Mouse (Mus musculus) lung, embryonic 16.5 days (tissue): ENCODE data around the gene Gm47283. TPM values are rescaled to one million over a fixed set of nuclear protein-coding genes. Genes with fewer than 3 reads are reported as not detected.
A peak's percentile ranks its signal among the peaks of the same experiment; 100 is the strongest.
"Not testable (repeated sequence)": the region's sequence is repeated elsewhere in the genome, so short reads cannot be mapped to it uniquely, and the experiment has no call there.

ENCODE experiments used
- ATAC-seq: fragments of 200-750 bp; cut with Nextera tagmentation; 2 replicates; pipeline ENCODE4 v1.8.0; 2017; ENCODE audit warnings: low read depth, mild to moderate bottlenecking, moderate library complexity
- H3K27ac ChIP-seq: fragments of 300-500 bp; sonication (generic); 2 replicates; pipeline ENCODE4 v1.5.1; 2014; ENCODE audit warnings: mild to moderate bottlenecking, control low read depth, low read length
- H3K27me3 ChIP-seq: fragments of 300-500 bp; sonication (generic); 2 replicates; pipeline ENCODE4 v1.6.1; 2014; ENCODE audit warnings: low read depth, low read length, mixed read lengths; ENCODE audit not compliant: control insufficient read depth, insufficient read depth
- H3K36me3 ChIP-seq: fragments of 300-500 bp; sonication (generic); 2 replicates; pipeline ENCODE4 v1.6.1; 2014; ENCODE audit warnings: low read length; ENCODE audit not compliant: control insufficient read depth, insufficient read depth
- H3K4me1 ChIP-seq: fragments of 300-500 bp; sonication (generic); replicated peaks from 2 replicates; pipeline ENCODE4 v1.6.1; 2014; ENCODE audit warnings: low read length, mixed read lengths; ENCODE audit not compliant: control insufficient read depth, insufficient read depth
- H3K4me2 ChIP-seq: fragments of 300-500 bp; sonication (generic); 2 replicates; pipeline ENCODE4 v1.6.1; 2014; ENCODE audit warnings: low read depth, low read length, control low read depth
- H3K4me3 ChIP-seq: fragments of 300-500 bp; sonication (generic); 2 replicates; pipeline ENCODE4 v1.5.1; 2014; ENCODE audit warnings: mild to moderate bottlenecking, low read length, control low read depth
- H3K9ac ChIP-seq: fragments of 300-500 bp; sonication (generic); 2 replicates; pipeline ENCODE4 v1.6.1; 2014; ENCODE audit warnings: low read length, control low read depth
- H3K9me3 ChIP-seq: fragments of 300-500 bp; sonication (generic); 2 replicates; pipeline ENCODE4 v1.6.1; 2016; ENCODE audit warnings: low read length; ENCODE audit not compliant: control insufficient read depth
- WGBS: fragments of 180-500 bp; shearing (Covaris S2); extraction: QIAGEN DNeasy Blood & Tissue Kit; methylation state at CpG from one replicate; pipeline ENCODE4 v1.1.7; 2014; 5-methylcytosine and 5-hydroxymethylcytosine counted together
- polyA plus RNA-seq: library from polyadenylated mRNA; unstranded; fragments of >200 nt; fragmentation: Nextera tagmentation; extraction: Ambion mirVana; gene quantifications from 2 replicates; pipeline ENCODE4 v1.2.1, GENCODE M21; 2015

Gene Gm47283
- polyA plus RNA-seq, result not detected in 2 replicates

GRCm38 (mm10) chrY:90784438-90784837 lies at the start of gene Gm47283:
Gene Gm47283, plus strand, starts transcription at chrY:90784738.
- H3K4me1 ChIP-seq, H3K9me3 ChIP-seq, H3K9ac ChIP-seq, H3K27ac ChIP-seq, H3K27me3 ChIP-seq, H3K4me2 ChIP-seq, ATAC-seq, H3K4me3 ChIP-seq, H3K36me3 ChIP-seq: not testable (repeated sequence)
- no CpG with 5 or more reads among the region's 48 CpGs for WGBS

- not testable (repeated sequence) for H3K27ac ChIP-seq, ATAC-seq, H3K4me3 ChIP-seq, H3K9ac ChIP-seq, H3K4me1 ChIP-seq, H3K4me2 ChIP-seq, H3K27me3 ChIP-seq
- H3K9me3 ChIP-seq, result peaks cover 16% of the 10 kb centered on the region
- H3K36me3 ChIP-seq, result peaks cover 16% of the 10 kb centered on the region
- 84% methylated on average over 5 of the region's 5 CpGs for WGBS
Measured at GRCm38 (mm10) chrY:90735181-90735895, 49.2 kb upstream of the Gm47283 start.

DNA sequence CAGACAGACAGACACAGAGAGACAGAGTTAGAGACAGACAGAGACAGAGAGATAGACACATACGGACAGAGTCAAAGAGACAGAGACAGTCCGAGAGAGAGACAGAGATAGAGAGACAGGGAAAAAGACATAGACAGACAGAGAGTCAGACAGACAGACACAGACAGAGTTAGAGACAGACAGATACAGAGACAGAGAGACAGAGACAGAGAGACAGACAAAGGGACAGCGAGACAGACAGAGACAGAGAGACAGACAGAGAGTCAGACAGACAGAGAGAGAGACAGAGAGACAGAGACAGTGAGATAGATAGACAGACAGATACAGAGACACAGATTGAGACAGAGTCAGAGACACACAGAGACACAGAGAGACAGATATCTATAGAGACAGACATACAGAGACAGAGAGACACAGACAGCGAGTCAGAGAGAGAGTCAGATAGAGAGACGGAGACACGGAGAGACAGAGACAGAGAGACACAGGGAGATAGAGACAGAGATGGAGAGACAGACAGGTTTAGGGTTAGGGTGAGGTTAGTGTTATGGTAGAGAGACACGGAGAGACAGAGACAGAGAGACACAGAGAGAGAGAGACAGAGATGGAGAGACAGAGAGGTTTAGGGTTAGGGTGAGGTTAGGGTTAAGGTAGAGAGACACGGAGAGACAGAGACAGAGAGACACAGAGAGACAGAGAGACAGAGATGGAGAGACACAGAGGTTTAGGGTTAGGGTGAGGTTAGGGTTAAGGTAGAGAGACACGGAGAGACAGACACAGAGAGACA lies 48.1 kb upstream of the Gm47283 start:
- not testable (repeated sequence) for H3K27ac ChIP-seq, H3K4me3 ChIP-seq, ATAC-seq, H3K4me2 ChIP-seq, H3K27me3 ChIP-seq, H3K9ac ChIP-seq, H3K4me1 ChIP-seq
- Histone ChIP-seq H3K9me3 (peaks cover 22% of the 10 kb centered on the region), H3K36me3 (peaks cover 20% of the 10 kb centered on the region)
- WGBS, result 72% methylated on average over 6 of the region's 9 CpGs

- Histone ChIP-seq H3K4me2 (no peak overlapping the region), H3K9ac (no peak overlapping the region), H3K9me3 (peaks cover 37% of the 10 kb centered on the region), H3K4me3 (no peak overlapping the region), H3K27ac (no peak overlapping the region), H3K27me3 (no peaks in the 10 kb centered on the region), H3K4me1 (no peaks in the 10 kb centered on the region), H3K36me3 (peaks cover 33% of the 10 kb centered on the region)
- ATAC-seq, result no peak
- 78% methylated on average over 3 of the region's 7 CpGs for WGBS
Measured at GRCm38 (mm10) chrY:90737606-90738430, 46.7 kb upstream of the Gm47283 start.

GRCm38 (mm10) chrY:90738431-90738680 lies 46.2 kb upstream of the Gm47283 start:
- H3K27ac ChIP-seq, result no peak overlapping the region
- no peaks in the 10 kb centered on the region for H3K27me3 ChIP-seq
- peaks cover 33% of the 10 kb centered on the region for H3K36me3 ChIP-seq
- WGBS, result 81% methylated on average over 1 of the region's 1 CpGs
- H3K4me1 ChIP-seq, result no peaks in the 10 kb centered on the region
- no peak overlapping the region for H3K4me2 ChIP-seq
- H3K9me3 ChIP-seq, result peaks cover 37% of the 10 kb centered on the region
- H3K9ac ChIP-seq, result no peak overlapping the region
- no peak for ATAC-seq
- no peak overlapping the region for H3K4me3 ChIP-seq

DNA sequence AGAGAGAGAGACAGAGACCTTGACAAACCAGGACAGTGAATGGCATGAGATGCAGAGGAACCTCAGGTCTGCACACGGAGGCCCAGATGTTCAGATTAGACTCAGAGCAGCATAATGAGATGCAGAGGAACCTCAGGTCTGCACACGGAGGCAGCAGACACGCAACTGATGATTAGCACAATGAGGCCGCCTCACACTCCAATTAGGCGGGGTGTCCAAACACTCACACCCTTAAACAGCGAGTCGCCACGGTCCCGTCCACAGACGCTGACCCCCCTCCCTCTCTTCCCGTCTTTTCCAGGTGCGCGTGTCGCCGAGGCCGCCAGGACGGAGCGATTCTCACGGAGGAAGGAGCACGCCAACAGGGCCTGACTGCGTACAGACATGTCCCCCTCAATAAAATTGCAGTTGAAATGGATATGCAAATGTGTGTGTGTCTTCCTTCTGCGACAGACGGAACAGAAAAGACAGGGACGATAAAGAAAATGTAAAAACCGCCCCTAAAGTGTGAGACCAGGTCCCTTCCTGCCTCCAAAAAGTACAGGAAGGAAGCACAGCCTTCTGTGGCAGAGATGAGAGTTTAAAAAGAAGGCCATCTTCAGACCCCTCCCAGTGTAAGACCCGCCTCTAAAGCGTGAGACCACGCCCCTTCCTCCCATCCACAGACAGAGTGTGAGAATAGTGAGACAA lies 45.6 kb upstream of the Gm47283 start:
- 74% methylated on average over 28 of the region's 28 CpGs for WGBS
- peaks cover 37% of the 10 kb centered on the region for H3K9me3 ChIP-seq
- ATAC-seq, result peak; percentile 18
- not testable (repeated sequence) for H3K27me3 ChIP-seq, H3K27ac ChIP-seq, H3K4me3 ChIP-seq, H3K4me1 ChIP-seq, H3K9ac ChIP-seq, H3K4me2 ChIP-seq
- H3K36me3 ChIP-seq, result peaks cover 33% of the 10 kb centered on the region

GRCm38 (mm10) chrY:90739531-90740012 lies 45.0 kb upstream of the Gm47283 start:
- H3K9me3 ChIP-seq, result peaks cover 41% of the 10 kb centered on the region
- not testable (repeated sequence) for H3K4me2 ChIP-seq, H3K4me1 ChIP-seq, H3K4me3 ChIP-seq, H3K9ac ChIP-seq, H3K27ac ChIP-seq, H3K27me3 ChIP-seq
- peak; percentile 5; the same call in 1 of the 2 replicates for ATAC-seq
- peaks cover 38% of the 10 kb centered on the region for H3K36me3 ChIP-seq
- WGBS, result 49% methylated on average over 11 of the region's 11 CpGs

DNA sequence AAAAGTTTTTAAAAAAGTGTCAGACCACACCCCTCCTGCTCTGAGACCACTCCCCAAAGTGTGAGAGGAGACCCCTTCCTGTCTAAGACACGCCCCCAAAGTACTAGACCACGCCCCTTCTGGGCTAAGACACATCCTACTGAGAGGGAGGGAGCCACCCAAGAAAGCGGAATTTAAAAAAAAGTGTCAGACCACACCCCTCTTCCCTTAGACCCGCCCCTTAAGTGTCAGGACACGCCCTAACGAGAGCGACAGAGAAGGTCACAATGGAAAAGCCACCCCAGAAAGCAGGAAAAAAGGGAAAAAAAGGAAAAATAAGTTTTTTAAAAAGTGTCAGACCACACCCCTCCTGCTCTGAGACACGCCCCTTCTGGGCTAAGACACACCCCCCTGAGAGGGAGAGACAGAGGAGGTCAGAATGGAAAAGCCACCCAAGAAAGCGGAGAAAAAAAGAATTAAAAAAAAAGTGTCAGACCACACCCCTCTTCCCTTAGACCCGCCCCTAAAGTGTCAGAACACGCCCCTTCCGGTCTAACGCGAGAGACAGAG lies 44.5 kb upstream of the Gm47283 start:
- no peak overlapping the region for H3K4me3 ChIP-seq
- peaks cover 38% of the 10 kb centered on the region for H3K36me3 ChIP-seq
- no peak overlapping the region for H3K27ac ChIP-seq
- H3K4me2 ChIP-seq, result no peak overlapping the region
- ATAC-seq, result peak; percentile 6; the same call in 1 of the 2 replicates
- H3K9ac ChIP-seq, result no peak overlapping the region
- H3K27me3 ChIP-seq, result no peaks in the 10 kb centered on the region
- peaks cover 43% of the 10 kb centered on the region for H3K9me3 ChIP-seq
- no peaks in the 10 kb centered on the region for H3K4me1 ChIP-seq
- WGBS, result 43% methylated on average over 14 of the region's 14 CpGs
